ENCODE assay signal across 8 mouse cellular contexts in genomic region chr8:77419731-77420130, GRCm38 (mm10).
DNase-seq lines count a peak whose midpoint lies in the region; ATAC-seq lines count a peak whose summit lies in the region.

No protein-coding gene starts in this region.

- peaks cover 24% of the 10 kb centered on the region for H3K36me3 ChIP-seq in heart, embryonic 12.5 days

- no peak overlapping the region for H3K4me3 ChIP-seq in heart, embryonic 12.5 days

- no peak overlapping the region for H3K9ac ChIP-seq in heart, embryonic 12.5 days

- WGBS in heart, embryonic 12.5 days: 46% methylated on average over 4 of the region's 4 CpGs

- no peak overlapping the region for H3K4me2 ChIP-seq in heart, embryonic 12.5 days

- no peak overlapping the region for H3K27ac ChIP-seq in heart, embryonic 12.5 days (ENCODE audit: poor library complexity, severe bottlenecking)

- H3K4me1 ChIP-seq in heart, embryonic 12.5 days (replicated peaks): no peaks in the 10 kb centered on the region

- H3K9me3 ChIP-seq in heart, embryonic 12.5 days (replicated peaks): no peaks in the 10 kb centered on the region

- ATAC-seq in heart, embryonic 12.5 days (ENCODE audit: insufficient number of reproducible peaks, low FRiP score): no peak
- ATAC-seq in granulocyte monocyte progenitor cell, adult 5-6 weeks (replicated peaks; ENCODE audit: poor library complexity, severe bottlenecking): peak; percentile 43

- DNase-seq in heart, adult 11 months: peak; percentile 91
- peak; percentile 84 for DNase-seq in adipocyte (ENCODE audit: low spot score)
- peak; percentile 69 to 84 for DNase-seq in cerebellum, postnatal 36 days
- peak; percentile 63 for DNase-seq in layer of hippocampus, adult 9-10 months (ENCODE audit: low spot score)
- DNase-seq in lung, postnatal 36 days: peak; percentile 87
- DNase-seq in right cerebral cortex, postnatal 10 days (ENCODE audit: low spot score in 2 of 2): peak; percentile 72 to 84

- H3K27me3 ChIP-seq in heart, embryonic 12.5 days (replicated peaks): no peaks in the 10 kb centered on the region
